Mouse (Mus musculus) right cerebral cortex, postnatal 36 days (tissue): ENCODE results near the gene Calm5.
"Not testable (repeated sequence)": the region's sequence is repeated elsewhere in the genome, so short reads cannot be mapped to it uniquely, and the experiment has no call there.

Experiments used
- DNase-seq, 2 experiments: peaks; one replicate each; pipeline ENCODE4 v3.0.0; 2022; ENCODE audit warnings: low spot score in 2 of 2, mixed read lengths in 1 of 2

The Calm5 gene

GRCm38 (mm10) chr13:3865648-3866354 lies 11.8 kb downstream of the Calm5 start:
- DNase-seq, result no peak

DNA sequence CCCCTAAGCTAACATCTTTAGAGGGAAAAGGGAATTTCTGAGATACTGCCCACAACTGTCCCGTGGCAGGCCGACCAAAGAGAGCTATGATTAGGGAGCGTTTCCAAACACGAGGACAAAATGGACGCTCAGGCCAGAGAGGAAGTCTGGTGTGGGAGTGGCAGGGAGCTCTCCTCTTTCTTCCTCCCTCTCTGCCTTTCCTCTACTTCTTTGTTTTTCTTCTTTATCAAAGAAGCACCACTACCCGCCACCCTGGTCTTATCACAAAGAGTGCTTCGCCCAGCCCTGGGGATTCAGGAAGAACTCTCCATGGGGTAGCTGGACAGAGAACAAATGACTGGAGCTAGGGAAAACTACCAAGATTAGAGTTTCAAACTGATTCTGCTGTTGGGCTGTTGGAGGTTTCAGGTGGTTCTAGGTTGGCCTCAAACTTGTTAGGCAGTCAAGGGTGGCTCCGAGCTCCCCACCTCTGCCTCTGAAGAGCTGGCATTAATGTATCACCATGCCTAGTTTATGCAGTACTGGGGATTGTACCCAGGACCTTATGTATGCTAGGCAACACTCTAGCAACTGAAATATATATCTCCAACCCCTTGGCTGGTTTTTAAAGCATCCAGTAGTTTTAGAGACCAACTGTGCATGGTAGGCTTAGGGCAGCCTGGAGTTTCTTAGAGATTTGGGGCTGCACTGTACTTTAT lies 12.5 kb downstream of the Calm5 start:
- DNase-seq, result no peak

- DNase-seq, result no peak
Observed at GRCm38 (mm10) chr13:3867158-3867557, 13.2 kb downstream of the Calm5 start.

GRCm38 (mm10) chr13:3869901-3870300 lies 15.9 kb downstream of the Calm5 start:
- DNase-seq, result no peak

- DNase-seq, result no peak
Observed at GRCm38 (mm10) chr13:3872832-3873231, 18.9 kb downstream of the Calm5 start.

DNA sequence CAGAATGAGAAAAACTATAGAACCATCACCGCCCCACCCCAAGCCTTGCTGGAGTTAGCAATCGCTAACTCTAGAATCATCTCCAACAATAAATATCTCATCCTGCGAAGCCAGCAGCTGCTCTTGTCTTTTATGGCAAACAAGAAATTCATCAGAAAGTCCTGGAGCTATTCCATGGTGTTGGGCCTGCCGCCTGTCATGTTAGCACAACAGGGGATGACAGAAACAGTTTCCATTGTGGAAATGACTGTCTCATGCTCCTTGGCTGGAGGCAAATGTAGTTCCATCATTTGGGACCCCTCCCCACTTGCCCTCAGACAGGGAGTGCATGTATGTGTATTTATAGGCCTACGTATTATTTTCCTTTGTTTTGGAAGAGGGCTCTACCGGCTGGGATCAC lies 22.5 kb downstream of the Calm5 start:
- DNase-seq, result no peak

DNA sequence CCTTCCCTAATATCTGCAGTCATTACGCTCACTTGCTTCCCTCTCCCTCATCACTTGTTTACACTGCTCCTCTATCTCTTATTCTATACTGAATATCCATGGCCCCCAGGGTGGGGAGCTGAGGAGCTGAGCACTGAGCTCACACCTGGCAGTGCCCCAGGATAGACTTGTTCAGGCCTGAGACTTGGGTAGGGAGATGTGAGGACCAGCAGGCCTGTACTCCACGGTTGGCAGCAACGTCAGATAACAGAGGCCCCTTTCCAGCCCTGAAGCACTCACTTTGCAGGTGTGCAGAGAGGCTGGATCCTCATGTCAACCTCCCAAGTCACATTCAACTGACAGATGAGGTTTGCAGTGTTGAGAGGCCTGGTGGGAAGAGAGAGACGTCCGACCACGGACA lies 23.2 kb downstream of the Calm5 start:
- DNase-seq, result no peak

DNA sequence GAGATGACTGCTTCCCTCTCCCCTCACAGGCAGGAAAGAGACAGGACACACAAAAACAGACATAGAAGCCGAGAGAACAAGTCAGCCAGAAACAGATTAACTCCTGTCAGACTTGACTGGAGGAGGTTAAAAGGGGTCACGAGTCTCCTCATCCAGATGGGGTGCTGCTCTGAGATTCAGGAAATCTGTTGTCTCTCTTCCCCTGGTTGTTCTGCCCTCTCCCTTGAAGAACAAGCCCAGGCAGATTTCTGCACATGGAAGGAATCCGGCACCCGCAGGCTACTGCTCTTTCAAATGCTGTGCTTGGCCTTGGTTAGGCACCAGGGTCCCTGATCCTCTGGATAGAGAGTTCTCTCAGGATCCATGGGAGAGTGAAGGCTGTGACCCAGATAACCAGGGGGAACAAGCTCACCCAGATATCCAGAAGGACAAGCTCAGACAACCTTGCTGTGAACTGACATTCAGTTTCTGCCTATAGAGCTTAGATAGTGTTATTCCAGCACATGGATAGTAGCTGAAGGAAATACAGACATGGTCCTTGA lies 23.8 kb downstream of the Calm5 start:
- DNase-seq, result no peak

GRCm38 (mm10) chr13:3886663-3887062 lies 32.7 kb downstream of the Calm5 start:
- no peak for DNase-seq

DNA sequence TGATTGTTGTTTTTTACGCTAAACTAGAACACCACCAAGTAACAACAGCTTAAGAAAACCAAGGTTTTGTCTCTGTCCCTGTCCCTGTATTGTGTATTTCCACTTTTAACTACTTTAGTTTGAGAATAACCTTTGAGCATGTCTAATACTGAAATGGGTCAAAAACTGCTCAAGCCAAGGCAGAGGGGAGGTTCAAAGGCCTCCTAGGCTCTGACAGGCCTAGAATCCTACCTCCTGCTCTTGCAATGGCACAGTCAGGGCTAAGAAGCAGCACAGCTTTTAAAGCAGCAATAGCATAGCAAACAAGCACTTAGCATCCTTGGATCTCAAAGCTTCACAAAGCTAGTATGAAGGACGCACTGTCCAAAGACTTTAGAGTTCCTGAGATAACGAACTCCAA lies 35.1 kb downstream of the Calm5 start:
- DNase-seq, result no peak

GRCm38 (mm10) chr13:3890061-3890460 lies 36.1 kb downstream of the Calm5 start:
- no peak for DNase-seq

- no peak for DNase-seq
Observed at GRCm38 (mm10) chr13:3891479-3892087, 37.6 kb downstream of the Calm5 start.

DNA sequence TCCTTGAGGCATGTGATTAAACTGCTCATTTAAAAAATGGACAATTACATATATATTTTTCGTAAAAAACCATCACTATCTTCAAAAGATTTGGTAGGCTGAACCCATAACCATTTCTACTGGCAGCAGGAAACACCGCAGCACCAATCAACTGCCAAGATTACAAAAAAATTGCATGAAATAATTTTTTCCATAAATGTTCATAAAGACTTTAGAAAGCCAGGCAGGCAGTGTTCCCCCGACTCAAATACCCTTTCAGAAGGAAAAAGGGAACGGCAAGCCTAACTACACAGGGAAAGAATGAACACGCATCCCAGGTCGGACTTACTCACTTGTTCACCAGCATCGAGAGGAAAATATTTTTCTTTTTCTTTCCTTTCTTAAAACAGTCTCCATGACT lies 38.6 kb downstream of the Calm5 start:
- no peak for DNase-seq

DNA sequence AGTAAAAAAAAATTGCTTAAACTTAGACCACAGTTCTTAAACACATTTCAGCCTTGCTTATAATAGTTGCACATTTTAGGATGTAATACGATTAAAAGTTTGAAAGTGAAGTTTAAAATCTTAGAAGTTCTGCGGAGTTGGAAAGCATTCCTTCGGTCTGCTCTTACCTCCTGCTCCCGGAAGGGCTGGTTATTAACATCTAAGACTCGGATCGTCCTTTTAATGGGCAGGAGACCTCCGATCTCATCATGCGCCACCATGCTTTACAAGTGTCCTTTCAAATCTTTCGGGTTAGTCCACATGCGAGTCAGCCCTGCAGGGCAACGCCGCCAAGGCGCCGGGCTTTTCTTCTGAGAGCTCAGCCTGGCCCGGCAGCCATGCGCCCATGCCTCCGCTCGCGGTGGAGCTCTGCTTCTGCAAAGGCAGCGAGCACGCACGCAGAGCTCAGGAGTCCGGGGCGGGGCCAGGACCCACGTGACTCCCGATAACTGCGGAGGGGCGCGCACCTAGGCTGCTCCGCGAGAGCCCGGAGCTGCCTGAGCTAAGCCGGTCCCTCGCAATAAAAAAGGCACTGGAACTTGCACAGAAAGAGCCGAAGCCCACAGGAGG lies 39.3 kb downstream of the Calm5 start:
- peak; percentile 85 to 89 for DNase-seq

- no peak for DNase-seq
Observed at GRCm38 (mm10) chr13:3894549-3894948, 40.6 kb downstream of the Calm5 start.

DNA sequence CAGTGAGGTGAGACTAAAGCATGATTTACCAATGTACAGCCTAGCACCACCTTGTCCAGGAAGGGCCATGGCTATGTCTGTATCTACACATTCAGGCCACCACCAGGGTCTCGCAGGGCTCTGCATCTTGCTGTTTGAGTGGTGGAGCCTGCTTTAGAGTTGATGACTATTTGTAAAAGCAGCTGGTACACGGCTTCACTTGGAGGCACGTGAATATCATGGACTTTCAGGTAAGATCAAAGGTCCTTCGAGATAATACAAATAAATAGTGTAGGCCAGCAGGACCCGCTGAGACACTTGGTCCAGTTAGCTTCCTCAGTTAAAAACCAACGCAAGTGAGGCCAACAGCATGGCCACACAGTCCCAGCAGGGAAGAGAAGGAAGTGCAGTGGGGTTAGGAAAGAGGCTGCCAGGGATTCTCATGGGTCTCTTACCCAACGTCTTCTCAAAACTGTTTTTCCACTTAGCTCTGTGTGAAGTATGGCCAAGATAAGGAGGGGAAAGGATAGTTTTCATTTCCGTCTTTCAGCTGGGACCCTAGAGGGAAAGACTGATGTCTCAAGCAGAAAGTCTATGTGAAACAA lies 41.5 kb downstream of the Calm5 start:
- DNase-seq, result no peak

DNA sequence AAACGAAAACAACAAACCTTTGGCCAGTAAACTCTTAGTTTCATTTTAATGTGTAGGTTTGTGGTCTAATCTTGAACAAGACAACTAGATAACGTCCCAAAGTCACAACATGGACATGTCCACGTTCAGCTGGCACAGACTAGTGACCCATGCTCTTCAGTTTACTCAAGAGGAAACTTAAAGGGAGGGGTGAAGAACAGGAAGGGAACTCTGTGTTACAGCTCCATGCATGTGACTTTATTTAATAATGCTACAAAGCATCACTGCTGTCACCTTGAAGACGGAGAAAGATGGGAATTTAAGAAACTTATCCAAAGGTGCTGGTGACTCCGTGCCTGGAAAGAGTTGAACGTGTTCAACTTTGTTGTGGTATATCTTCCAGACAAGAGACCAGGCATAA lies 42.1 kb downstream of the Calm5 start:
- no peak for DNase-seq

GRCm38 (mm10) chr13:3896913-3897312 lies 42.9 kb downstream of the Calm5 start:
- peak; percentile 55 to 72 for DNase-seq

DNA sequence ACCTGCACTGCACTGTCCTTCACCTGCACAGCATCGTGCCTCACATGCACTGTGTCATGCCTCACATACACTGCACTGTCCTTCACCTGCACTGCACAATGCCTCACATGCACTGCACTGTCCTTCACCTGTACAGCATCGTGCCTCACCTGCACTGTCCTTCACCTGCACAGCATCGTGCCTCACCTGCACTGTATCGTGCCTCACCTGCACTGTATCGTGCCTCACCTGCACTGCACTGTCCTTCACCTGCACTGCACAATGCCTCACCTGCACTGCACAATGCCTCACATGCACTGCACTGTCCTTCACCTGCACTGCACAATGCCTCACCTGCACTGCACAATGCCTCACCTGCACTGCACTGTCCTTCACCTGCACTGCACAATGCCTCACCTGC lies 44.2 kb downstream of the Calm5 start:
- not testable (repeated sequence) for DNase-seq

GRCm38 (mm10) chr13:3899301-3899700 lies 45.3 kb downstream of the Calm5 start:
- DNase-seq, result no peak
